Mouse (Mus musculus): ENCODE measurements around the gene Cdh1.
"Not testable (repeated sequence)": the region's sequence is repeated elsewhere in the genome, so short reads cannot be mapped to it uniquely, and the experiment has no call there.

Cdh1 gene

GRCm38 (mm10) chr8:106603131-106603819 is at the start of gene Cdh1:
Gene Cdh1, plus strand, starts transcription at chr8:106603351.
- peak; percentile 95 for DNase-seq

- no peak for DNase-seq
Measured at GRCm38 (mm10) chr8:106554011-106554410, 49.1 kb upstream of the Cdh1 start.

DNA sequence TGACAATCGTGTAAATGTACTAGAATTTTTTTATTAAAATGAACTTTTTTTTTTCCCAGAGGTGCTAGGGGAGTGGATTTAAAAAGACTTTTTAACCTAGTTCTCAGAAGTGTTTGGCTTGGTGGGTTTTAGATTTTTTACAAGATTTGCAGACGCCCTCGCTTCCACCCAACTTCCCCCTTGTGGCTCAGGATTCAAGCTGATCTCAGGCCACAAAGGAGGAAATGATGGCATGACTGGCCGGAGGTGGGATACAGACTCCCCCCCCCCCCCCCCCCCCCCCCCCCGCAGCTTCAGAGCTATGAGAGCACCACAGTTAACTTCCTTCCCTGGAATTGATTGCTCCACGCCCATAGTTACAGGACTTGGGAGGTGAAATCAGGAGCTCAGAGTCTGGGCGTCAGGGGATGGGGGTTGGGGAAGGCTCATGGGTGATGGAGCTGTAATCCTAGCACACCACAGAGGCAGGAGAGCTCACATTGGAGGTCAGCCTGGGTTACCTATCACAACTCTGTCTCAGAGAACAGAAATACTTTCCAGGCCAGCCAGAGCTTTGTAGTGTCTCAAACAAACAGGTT is 47.0 kb upstream of the Cdh1 start:
- no peak for DNase-seq

DNA sequence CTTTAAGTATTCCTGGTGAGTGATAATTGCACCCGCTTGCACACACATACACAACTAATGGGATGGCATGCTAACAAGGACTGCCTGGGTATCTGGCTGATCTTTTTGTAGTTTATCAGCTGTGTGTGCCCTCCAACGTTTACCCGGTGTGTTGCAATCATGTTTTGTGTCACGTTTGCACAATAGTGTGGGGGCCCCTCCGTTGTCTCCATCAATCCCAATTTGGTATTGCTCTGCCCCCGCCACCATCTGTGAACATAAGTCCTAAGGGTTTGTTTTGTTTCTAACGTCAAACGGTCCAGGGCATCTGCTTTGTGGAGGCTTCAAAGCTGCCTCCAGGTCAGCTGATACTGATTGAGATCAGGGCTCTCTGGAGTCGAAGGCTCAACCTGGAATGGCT is 43.3 kb upstream of the Cdh1 start:
- DNase-seq, result no peak

DNA sequence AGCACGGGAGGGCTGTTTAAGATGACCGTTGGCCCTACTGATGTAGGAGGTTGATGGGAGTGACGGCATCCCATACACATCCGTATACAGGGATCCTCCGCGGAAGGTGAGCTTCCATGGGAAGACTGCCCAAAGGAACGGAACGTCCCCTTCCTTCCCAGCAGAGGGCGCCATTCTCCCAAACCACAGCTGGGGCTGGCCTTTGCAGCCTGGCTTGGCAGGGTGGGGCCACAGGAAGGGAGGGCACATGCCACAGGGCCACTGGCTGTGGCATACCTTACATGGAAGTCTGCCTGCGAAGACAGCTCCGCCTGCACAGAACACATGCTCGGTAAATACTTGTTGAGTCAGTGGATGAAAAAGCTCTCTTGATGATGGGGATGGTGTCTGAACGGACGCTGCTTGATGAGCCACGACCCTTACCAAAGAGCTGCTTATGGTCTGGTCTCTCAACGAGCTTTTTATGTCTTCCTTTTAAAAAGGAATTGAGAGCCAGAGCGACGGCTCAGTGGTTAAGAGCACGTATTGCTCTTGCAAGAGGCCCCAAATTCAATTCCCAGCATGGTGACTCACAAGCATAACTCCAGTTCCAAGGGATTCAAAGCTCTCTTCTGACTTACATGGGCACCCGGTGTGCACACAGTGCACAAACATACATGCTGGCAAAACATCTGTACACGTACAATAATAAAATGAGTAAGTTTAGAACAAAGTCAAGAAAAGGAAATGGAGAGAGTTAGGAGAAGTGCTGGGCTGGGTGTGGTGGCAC is 41.9 kb upstream of the Cdh1 start:
- DNase-seq, result peak; percentile 81 to 86

- peak; percentile 41 to 43 for DNase-seq
Measured at GRCm38 (mm10) chr8:106563691-106564182, 39.4 kb upstream of the Cdh1 start.

GRCm38 (mm10) chr8:106569006-106569405 is 34.1 kb upstream of the Cdh1 start:
- no peak for DNase-seq

DNA sequence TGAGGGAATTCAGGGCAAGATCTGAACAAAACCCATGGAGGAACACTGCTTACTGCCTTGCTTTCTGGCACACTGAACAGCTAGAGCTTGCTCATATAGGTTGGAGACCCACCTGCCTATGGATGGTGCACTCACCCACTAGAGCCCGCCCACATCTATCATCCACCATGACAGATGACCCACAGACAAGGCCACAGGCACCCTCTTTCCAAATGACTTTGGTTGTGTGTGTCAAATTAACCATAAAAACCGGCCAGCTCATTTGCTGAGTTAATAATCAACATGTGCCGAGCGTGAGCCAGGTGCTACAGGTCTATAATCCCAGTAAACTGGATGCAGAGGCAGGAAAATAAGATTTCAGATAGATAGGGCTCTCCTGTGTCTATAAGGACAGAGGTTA is 32.8 kb upstream of the Cdh1 start:
- DNase-seq, result peak; percentile 74 to 82

- DNase-seq, result peak; percentile 47 to 61
Measured at GRCm38 (mm10) chr8:106571551-106572172, 31.5 kb upstream of the Cdh1 start.

- DNase-seq, result not testable (repeated sequence)
Measured at GRCm38 (mm10) chr8:106572175-106572574, 31.0 kb upstream of the Cdh1 start.

DNA sequence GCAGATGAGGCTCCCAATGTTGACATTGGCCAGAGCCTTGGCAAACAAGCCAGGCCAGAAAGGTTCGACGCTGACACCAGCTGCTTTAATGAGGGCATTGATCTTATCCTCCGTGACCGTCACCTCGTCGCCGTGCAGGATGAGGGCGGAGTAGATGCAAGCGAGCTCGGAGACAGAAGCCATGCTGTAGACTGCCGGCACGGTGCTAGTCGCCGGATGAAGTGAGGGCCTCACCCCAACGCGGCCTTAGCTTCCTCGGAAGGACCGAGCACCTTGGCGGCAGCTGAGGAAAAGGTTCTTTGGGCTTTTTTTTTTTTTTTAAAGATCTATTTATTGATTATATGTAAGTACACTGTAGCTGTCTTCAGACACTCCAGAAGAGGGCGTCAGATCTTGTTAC is 30.0 kb upstream of the Cdh1 start, which contains the start of gene Gm10073:
Gm10073 (minus strand) TSS at position 294 of the 400 bp plus-strand sequence.
- not testable (repeated sequence) for DNase-seq

DNA sequence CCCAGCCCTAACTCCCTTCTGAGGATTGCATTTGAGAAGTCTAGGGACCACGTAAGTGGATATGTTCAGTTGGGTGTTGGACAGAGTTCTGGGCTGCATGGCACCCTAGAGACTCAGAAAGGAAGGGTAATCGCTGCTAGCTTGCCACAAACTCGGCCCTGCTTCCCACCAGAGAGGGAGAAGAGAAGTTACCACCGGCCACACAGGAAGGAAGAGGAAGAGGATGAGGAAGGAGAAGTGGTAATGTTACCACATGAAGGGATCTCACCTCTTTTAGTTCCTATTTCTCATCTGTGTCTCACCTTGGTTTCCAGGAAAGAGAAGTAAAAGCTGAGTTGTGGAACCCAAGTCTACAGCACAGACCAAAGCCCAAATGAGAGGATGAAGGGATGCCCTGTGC is 28.9 kb upstream of the Cdh1 start:
- no peak for DNase-seq

- peak; percentile 45 to 69 for DNase-seq
Measured at GRCm38 (mm10) chr8:106576849-106577555, 26.1 kb upstream of the Cdh1 start.

GRCm38 (mm10) chr8:106579510-106579909 is 23.6 kb upstream of the Cdh1 start:
- no peak for DNase-seq

- DNase-seq, result no peak
Measured at GRCm38 (mm10) chr8:106581344-106582088, 21.6 kb upstream of the Cdh1 start.

DNA sequence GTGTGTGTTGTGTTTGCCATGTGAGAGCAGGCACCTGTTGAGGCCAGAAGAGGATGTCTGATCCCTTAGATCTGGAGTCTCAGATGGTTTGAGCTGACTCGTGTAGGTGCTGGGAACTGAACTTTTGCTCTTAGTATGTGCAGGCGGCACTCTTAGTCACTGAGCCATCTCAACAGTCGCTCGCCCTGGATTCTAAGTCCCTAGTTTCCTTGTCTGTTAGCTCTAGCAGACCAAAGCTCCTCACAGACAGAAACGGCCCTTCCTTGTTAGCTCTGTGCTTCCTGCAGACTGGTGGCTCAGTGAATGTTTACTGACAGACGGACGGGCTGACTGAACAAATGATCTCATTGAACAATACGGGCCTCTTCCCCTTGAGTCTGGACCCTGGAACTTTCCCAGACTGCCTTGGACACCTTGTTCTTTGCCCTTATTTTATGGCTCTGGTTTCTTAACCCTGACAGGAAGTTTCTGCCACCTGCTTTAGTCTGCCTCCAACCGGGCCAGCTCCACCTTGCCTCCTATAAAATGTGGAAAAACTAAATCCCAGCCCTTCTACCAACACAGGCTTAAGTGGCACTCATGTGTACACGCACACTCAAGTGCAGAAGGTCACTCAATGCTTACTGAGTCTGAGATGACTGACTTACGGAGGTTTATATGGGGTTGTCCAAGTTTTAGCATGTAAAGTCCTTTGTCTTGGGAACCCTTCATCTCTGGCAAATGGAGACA is 18.0 kb upstream of the Cdh1 start:
- DNase-seq, result peak; percentile 53 to 69

DNA sequence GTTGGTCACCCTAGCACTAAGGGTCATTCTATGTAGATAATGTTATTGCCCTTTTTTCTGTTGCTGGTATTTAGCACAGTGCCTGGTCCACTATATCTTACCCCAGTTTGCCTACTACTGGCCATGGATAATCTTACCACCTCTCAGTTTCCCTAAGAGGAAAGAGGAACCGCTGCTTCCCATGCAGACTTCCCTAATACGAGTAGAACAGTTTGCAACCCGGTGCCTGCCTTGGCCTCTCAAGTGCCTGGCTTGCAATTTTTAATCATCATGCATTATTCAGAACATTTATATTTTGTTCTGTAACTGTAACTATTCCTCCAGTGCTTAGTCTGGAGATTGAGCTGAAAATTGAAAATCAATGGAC is 17.5 kb upstream of the Cdh1 start:
- no peak for DNase-seq

- DNase-seq, result no peak
Measured at GRCm38 (mm10) chr8:106586896-106587295, 16.3 kb upstream of the Cdh1 start.

DNA sequence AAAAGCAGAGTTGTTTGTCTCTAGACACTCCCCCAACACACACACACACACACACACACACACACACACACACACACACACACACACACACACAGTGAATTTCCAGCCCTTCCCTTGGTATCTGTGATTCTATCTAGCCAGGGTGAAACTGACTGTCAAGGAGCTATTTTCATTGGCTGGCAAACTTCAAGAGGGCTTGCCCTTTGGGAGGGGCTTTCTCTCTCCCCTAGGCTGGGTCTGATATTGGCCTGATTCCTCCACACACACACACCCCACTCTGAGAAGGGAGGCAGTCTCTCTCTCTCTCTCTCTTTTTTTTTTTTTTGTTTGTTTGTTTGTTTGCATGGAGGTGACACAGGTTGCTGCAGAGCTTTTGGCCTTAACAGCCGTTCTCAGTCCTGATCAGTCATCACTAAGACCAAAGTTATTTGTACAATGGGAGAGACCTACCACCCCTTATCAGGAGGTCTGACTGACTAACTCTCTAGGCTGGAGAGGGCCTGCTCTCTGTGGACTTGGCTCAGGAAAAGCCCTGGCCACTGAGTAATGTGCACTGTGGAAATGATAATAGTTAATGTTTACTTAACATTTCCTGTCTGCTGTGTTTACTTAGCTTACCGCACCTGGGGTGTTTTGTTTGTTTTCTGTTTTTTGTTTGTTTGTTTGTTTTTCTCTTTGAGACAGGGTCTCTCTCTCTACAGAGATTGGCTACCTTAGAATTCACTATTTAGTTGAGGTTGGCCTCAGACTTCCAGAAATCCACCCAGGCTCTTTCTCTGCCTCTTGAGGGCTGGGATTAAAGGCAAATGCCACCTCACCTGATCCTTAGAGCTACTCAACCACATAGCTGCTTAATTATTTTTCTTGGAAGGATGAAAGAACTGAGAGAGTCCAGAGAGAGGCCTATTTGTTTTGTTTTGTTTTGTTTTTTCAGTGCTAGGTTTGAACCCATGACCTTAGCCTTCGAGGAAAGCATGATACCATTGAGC is 14.4 kb upstream of the Cdh1 start:
- no peak for DNase-seq

- no peak for DNase-seq
Measured at GRCm38 (mm10) chr8:106592458-106592857, 10.7 kb upstream of the Cdh1 start.
